Mouse (Mus musculus) G1E (cell line): ENCODE data around the gene Zfp366. TPM values are rescaled to one million over a fixed set of nuclear protein-coding genes. Genes with fewer than 3 reads are reported as not detected.

Experiments
- ATAC-seq: 2 replicates; pipeline ENCODE4 v1.8.0; 2016; ENCODE audit warnings: mild to moderate bottlenecking; ENCODE audit not compliant: insufficient number of reproducible peaks, poor library complexity, low FRiP score, severe bottlenecking; ENCODE audit errors: extremely low read depth
- DNase-seq: peaks from one replicate; pipeline ENCODE4 v3.0.0; 2012; ENCODE audit warnings: low spot score
- H3K27me3 ChIP-seq: 2 replicates; pipeline ENCODE4 v1.6.1; 2012; ENCODE audit warnings: mild to moderate bottlenecking, low read length, inconsistent platforms; ENCODE audit not compliant: insufficient read depth
- H3K36me3 ChIP-seq: replicated peaks from 2 replicates; pipeline ENCODE3; 2012; ENCODE audit warnings: mild to moderate bottlenecking, inconsistent platforms
- H3K4me1 ChIP-seq: 2 replicates; pipeline ENCODE4 v1.6.1; 2012; ENCODE audit warnings: low read depth, low read length, inconsistent platforms, mixed read lengths; ENCODE audit not compliant: insufficient read depth
- H3K4me3 ChIP-seq: 2 replicates; pipeline ENCODE4 v1.5.1; 2012; ENCODE audit warnings: low read depth, mild to moderate bottlenecking, inconsistent platforms, low read length, moderate library complexity, mixed read lengths
- H3K9me3 ChIP-seq: replicated peaks from 2 replicates; pipeline ENCODE4 v1.6.1; 2012; ENCODE audit warnings: inconsistent platforms
- CTCF ChIP-seq: IDR thresholded peaks from 2 replicates; pipeline ENCODE4 v1.5.1; 2012; ENCODE audit warnings: low read depth, low read length, inconsistent platforms, mixed read lengths
- GATA1 ChIP-seq: IDR thresholded peaks from 2 replicates; pipeline ENCODE4 v1.6.1; 2012; ENCODE audit warnings: borderline replicate concordance, low read length, inconsistent platforms, mixed read lengths
- GATA2 ChIP-seq: IDR thresholded peaks from 2 replicates; pipeline ENCODE4 v1.6.1; 2012; ENCODE audit warnings: low read depth, low read length, inconsistent platforms, borderline replicate concordance
- POLR2AphosphoS5 ChIP-seq: IDR thresholded peaks from 2 replicates; pipeline ENCODE4 v1.6.1; 2012; ENCODE audit warnings: low read depth, low read length, inconsistent platforms; ENCODE audit not compliant: insufficient replicate concordance
- TAL1 ChIP-seq: conservative IDR thresholded peaks from 2 replicates; pipeline ENCODE4 v1.6.1; 2012; ENCODE audit warnings: low read depth, low read length, inconsistent platforms, mixed read lengths
- polyA plus RNA-seq: library from polyadenylated mRNA; stranded (reverse); fragments of >175 nt; gene quantifications from 2 replicates; pipeline ENCODE4 v1.2.3, GENCODE M21; 2012
- total RNA-seq, 2 experiments: library from RNA; stranded (forward) in 1 of 2; stranded (reverse) in 1 of 2; fragments of 200-1000 nt in 1 of 2; fragments of >200 nt in 1 of 2; fragmentation: Nextera tagmentation in 1 of 2; gene quantifications; 2 replicates each; pipeline ENCODE4 v1.2.3; 2014 to 2017

The Zfp366 gene
- total and polyA plus RNA-seq, 3 experiments: 0.05 TPM; not detected in 2

DNA sequence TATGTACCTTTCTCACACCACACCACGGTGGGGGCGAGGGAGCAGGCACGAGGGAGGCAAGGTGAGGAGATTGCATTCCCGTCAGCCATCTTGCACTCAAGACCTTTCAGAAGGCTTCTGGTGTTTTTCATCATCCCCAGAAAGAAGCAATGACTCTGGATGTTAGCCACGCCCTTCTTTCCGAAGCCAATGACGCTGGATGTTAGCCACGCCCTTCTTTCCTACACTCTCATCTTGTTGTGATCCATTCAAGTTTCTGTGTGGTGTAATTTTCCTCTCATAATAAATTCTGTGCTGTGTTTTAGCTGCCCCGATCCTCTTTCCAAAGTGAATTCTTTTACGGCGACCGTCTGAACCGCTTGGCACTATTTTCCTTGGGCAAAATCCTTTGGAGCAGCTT, 109.6 kb downstream of the Zfp366 start:
- TF ChIP-seq GATA1 (no peak), TAL1 (no peak), CTCF (no peak), POLR2AphosphoS5 (no peak), GATA2 (no peak)
- Histone ChIP-seq H3K36me3 (no peaks in the 10 kb centered on the region), H3K9me3 (no peaks in the 10 kb centered on the region)

DNA sequence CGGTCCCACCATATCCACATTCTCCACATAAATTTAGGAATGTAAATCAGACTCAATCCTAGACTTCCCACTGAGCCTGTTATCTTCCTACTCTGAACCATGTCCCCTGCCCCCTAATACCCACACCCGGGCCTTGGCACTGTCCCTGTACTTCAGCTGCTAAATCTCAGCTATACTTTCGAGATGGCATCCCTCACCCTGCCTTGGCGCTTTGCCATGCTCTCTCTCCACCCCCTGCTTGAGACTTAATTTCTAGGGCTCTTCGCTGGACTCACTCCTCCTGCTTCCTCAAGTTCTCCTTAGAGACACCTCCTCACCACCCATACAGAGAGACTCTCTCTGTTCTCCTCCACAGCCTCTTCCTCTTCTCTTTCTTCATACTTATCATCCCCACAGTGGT, 115.3 kb downstream of the Zfp366 start:
- ATAC-seq: no peak
- H3K9me3 ChIP-seq: no peaks in the 10 kb centered on the region
- TF ChIP-seq GATA2 (no peak), TAL1 (no peak), GATA1 (no peak), POLR2AphosphoS5 (no peak), CTCF (no peak)
- no peaks in the 10 kb centered on the region for H3K4me1 ChIP-seq
- H3K36me3 ChIP-seq: no peaks in the 10 kb centered on the region
- peaks cover 23% of the 10 kb centered on the region for H3K27me3 ChIP-seq
- no peak for DNase-seq
- no peak overlapping the region for H3K4me3 ChIP-seq

More for the DNA sequence above, 109.6 kb downstream of the Zfp366 start:
- Histone ChIP-seq H3K27me3 (peaks cover 4% of the 10 kb centered on the region; the same call in 1 of the 2 replicates), H3K4me3 (no peak overlapping the region), H3K4me1 (no peaks in the 10 kb centered on the region)
- DNase-seq (no peak), ATAC-seq (no peak)

Other genes starting within 250 kb of the Zfp366 start
- not detected in 2 replicates for gene 1700024P04Rik, start 200.3 kb upstream of the Zfp366 start, total RNA-seq (2014; fragmentation: Nextera tagmentation)
- gene 1700024P04Rik, start 200.3 kb upstream of the Zfp366 start, total RNA-seq (2017): not detected in 2 replicates
- gene 1700024P04Rik, start 200.3 kb upstream of the Zfp366 start, polyA plus RNA-seq: not detected in 2 replicates
- gene Ptcd2, start 159.9 kb downstream of the Zfp366 start, total RNA-seq (2014; fragmentation: Nextera tagmentation): 34.7 and 36.1 TPM in 2 replicates
- 56.1 and 58.8 TPM in 2 replicates for gene Ptcd2, start 159.9 kb downstream of the Zfp366 start, total RNA-seq (2017)
- gene Ptcd2, start 159.9 kb downstream of the Zfp366 start, polyA plus RNA-seq: 28.5 and 32.4 TPM in 2 replicates
- gene Mrps27, start 160.0 kb downstream of the Zfp366 start, total RNA-seq (2014; fragmentation: Nextera tagmentation): 17.2 and 18.4 TPM in 2 replicates
- 20.9 and 26.1 TPM in 2 replicates for gene Mrps27, start 160.0 kb downstream of the Zfp366 start, total RNA-seq (2017)
- gene Mrps27, start 160.0 kb downstream of the Zfp366 start, polyA plus RNA-seq: 11.4 and 14.5 TPM in 2 replicates